In the genomic region with DNA sequence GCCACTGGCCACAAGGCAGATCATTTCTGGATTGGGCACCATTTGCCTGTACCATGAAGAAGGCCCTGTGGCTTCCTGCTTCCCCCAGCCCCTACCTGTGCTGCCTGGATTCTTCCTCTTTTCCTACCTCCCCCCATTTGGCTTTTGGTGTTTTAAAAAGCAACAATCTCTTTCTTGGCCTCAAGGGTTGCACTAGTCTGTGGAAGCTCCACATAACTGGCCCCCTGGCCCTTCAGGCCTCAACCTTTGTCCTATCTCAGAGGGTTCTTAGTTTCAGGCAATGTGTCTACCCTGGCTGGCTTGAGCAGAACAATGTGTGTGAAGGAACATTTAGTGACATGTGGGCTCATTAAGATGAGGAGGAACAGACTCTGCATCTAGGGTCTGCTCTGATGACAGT, we compare ENCODE assay signal across 8 mouse cellular contexts. TPM values are rescaled to one million over a fixed set of nuclear protein-coding genes. Genes with fewer than 3 reads are reported as not detected.
DNase-seq lines count a peak whose midpoint lies in the region; ATAC-seq and TF ChIP-seq lines count a peak whose summit lies in the region.

Pomgnt2 (minus strand) TSS at position 101 of the 400 bp plus-strand sequence.

- no peaks in the 10 kb centered on the region for H3K27me3 ChIP-seq in kidney, embryonic 16.5 days (ENCODE audit: insufficient read depth, low read length)
- H3K27me3 ChIP-seq in limb, embryonic 15.5 days, result no peaks in the 10 kb centered on the region

- peaks cover 5% of the 10 kb centered on the region; the same call in 1 of the 2 replicates for H3K4me1 ChIP-seq in kidney, embryonic 16.5 days (ENCODE audit: insufficient read depth, low read length)
- H3K4me1 ChIP-seq in bone marrow macrophage, adult 2 months (ENCODE audit: control insufficient read depth, insufficient read depth, low read length), result 0 out of 2 replicates have a peak, but pooled peaks cover 2% of the 10 kb centered on the region
- H3K4me1 ChIP-seq in limb, embryonic 15.5 days, result peaks cover 7% of the 10 kb centered on the region

- TF ChIP-seq POLR2A in bone marrow macrophage, adult 2 months (IDR thresholded peaks at IDR 0.05; ENCODE audit: borderline replicate concordance, low read depth, low read length), result no peak

- no peak within 1 kb of the TSS for H3K27ac ChIP-seq in kidney, embryonic 16.5 days (ENCODE audit: low read length)
- H3K27ac ChIP-seq in bone marrow macrophage, adult 2 months (ENCODE audit: insufficient read depth, low read depth, low read length), result no peak within 1 kb of the TSS
- H3K27ac ChIP-seq in limb, embryonic 15.5 days, result no peak within 1 kb of the TSS

- H3K9me3 ChIP-seq in kidney, embryonic 16.5 days (ENCODE audit: low read length), result no peaks in the 10 kb centered on the region
- H3K9me3 ChIP-seq in limb, embryonic 15.5 days, result no peaks in the 10 kb centered on the region

- ATAC-seq in kidney, embryonic 16.5 days (ENCODE audit: low FRiP score, low TSS enrichment), result no peak
- ATAC-seq in limb, embryonic 15.5 days (ENCODE audit: insufficient number of reproducible peaks, low FRiP score, low TSS enrichment, low read depth), result no peak

- H3K9ac ChIP-seq in kidney, embryonic 16.5 days (replicated peaks; ENCODE audit: low read length), result no peak within 1 kb of the TSS; the same call in 1 of the 2 replicates
- no peak within 1 kb of the TSS for H3K9ac ChIP-seq in limb, embryonic 15.5 days

- H3K4me3 ChIP-seq in kidney, embryonic 16.5 days (ENCODE audit: low read length), result peak within 1 kb of the TSS; percentile 85
- H3K4me3 ChIP-seq in bone marrow macrophage, adult 2 months (ENCODE audit: insufficient read depth, low read length), result peak within 1 kb of the TSS; percentile 74; the same call in 1 of the 2 replicates
- peak within 1 kb of the TSS; percentile 95 for H3K4me3 ChIP-seq in limb, embryonic 15.5 days

- H3K4me2 ChIP-seq in kidney, embryonic 16.5 days (replicated peaks; ENCODE audit: low read depth, low read length), result peak within 1 kb of the TSS; percentile 95
- H3K4me2 ChIP-seq in limb, embryonic 15.5 days, result peak within 1 kb of the TSS; percentile 96

- no peaks in the 10 kb centered on the region for H3K36me3 ChIP-seq in kidney, embryonic 16.5 days (ENCODE audit: insufficient read depth, low read length)
- H3K36me3 ChIP-seq in limb, embryonic 15.5 days, result no peaks in the 10 kb centered on the region

- no peak for TF ChIP-seq CTCF in bone marrow macrophage, adult 2 months (IDR thresholded peaks at IDR 0.05; ENCODE audit: low read depth, low read length)

- intact Hi-C loops in heart, postnatal 36 days (cut with DNase I), result no loop called here

- DNase-seq in kidney, adult 8-10 months, result no peak
- no peak for DNase-seq in heart, postnatal 36 days
- DNase-seq in ovary, adult 18-20 months (ENCODE audit: low spot score), result no peak
- no peak for DNase-seq in cerebellum, adult 9-10 months
- no peak for DNase-seq in lung, postnatal 14 days

RNA-seq across cellular contexts. Expression of gene Pomgnt2, which starts in this region (rescaled TPM):
- 19.1 and 19.9 TPM in 2 replicates for polyA plus RNA-seq in kidney, embryonic 16.5 days (2015; fragmentation: Nextera tagmentation; extraction: Ambion mirVana)
- polyA plus RNA-seq in bone marrow macrophage, adult 2 months (2012; ENCODE audit: insufficient read depth, insufficient read length, missing spikeins), result 1.8 and 2.5 TPM in 2 replicates
- total RNA-seq in heart, postnatal 36 days (2021), result 10 to 100 TPM; 10.6 to 14.9 TPM
- 20.5 and 20.7 TPM in 2 replicates for polyA plus RNA-seq in limb, embryonic 15.5 days (2015; fragmentation: Nextera tagmentation; extraction: Ambion mirVana)
